Mouse (Mus musculus) megakaryocyte, embryonic 14.5 days (primary cell): ENCODE data around the gene Fasn.
"Not testable (repeated sequence)": the region's sequence is repeated elsewhere in the genome, so short reads cannot be mapped to it uniquely, and the experiment has no call there.

Experiments used
- FLI1 ChIP-seq: IDR thresholded peaks from 2 replicates; pipeline ENCODE4 v1.6.1; 2012; ENCODE audit warnings: low read length, inconsistent platforms, mixed read lengths
- GATA1 ChIP-seq: IDR thresholded peaks from 3 replicates; pipeline ENCODE4 v1.6.1; 2012; ENCODE audit warnings: mixed read lengths, low read length, inconsistent platforms, borderline replicate concordance

- TF ChIP-seq GATA1, FLI1: not testable (repeated sequence)
Measured at GRCm38 (mm10) chr11:120781361-120781760, 43.0 kb downstream of the Fasn start.
